Mouse (Mus musculus): ENCODE measurements around the gene Josd2. TPM values are rescaled to one million over a fixed set of nuclear protein-coding genes. Genes with fewer than 3 reads are reported as not detected.
A peak's percentile ranks its signal among the peaks of the same experiment; 100 is the strongest.

The Josd2 gene
- polyA plus RNA-seq, 1 experiment, result 233 TPM

DNA sequence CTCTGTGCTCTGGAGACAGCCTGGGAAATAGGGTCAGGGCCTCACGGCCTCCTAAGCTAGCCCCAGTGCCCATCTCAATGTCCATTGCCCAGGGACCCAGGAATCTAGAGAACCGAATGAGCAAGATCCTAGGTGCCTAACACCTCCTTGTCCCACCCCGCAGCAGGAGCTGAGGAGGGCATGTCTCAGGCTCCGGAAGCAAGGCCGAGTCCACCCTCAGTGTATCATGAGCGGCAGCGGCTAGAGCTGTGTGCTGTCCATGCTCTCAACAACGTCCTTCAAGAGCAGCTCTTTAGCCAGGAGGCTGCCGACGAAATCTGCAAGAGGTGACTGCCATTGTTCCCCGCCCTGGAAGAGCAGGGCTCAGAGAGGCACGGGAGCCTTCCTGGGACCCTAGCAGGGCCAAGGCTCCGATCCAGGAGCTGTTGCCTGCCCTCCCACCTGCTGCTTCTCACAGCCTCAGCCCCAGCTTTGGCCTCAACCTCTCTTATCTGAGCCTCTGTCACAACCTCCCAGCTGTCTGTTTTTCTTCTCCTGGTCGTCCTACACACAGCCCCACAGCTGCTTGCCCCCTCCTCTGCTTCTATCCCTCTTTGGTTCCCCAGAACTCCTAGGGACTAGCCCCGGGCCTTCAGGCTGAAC, 985 bp downstream of the Josd2 start:
- H3K4me2 ChIP-seq (ENCODE audit: low read depth), result peak overlapping the region; percentile 73
- H3K79me2 ChIP-seq (ENCODE audit: control insufficient read depth, insufficient read depth), result no peaks in the 10 kb centered on the region

DNA sequence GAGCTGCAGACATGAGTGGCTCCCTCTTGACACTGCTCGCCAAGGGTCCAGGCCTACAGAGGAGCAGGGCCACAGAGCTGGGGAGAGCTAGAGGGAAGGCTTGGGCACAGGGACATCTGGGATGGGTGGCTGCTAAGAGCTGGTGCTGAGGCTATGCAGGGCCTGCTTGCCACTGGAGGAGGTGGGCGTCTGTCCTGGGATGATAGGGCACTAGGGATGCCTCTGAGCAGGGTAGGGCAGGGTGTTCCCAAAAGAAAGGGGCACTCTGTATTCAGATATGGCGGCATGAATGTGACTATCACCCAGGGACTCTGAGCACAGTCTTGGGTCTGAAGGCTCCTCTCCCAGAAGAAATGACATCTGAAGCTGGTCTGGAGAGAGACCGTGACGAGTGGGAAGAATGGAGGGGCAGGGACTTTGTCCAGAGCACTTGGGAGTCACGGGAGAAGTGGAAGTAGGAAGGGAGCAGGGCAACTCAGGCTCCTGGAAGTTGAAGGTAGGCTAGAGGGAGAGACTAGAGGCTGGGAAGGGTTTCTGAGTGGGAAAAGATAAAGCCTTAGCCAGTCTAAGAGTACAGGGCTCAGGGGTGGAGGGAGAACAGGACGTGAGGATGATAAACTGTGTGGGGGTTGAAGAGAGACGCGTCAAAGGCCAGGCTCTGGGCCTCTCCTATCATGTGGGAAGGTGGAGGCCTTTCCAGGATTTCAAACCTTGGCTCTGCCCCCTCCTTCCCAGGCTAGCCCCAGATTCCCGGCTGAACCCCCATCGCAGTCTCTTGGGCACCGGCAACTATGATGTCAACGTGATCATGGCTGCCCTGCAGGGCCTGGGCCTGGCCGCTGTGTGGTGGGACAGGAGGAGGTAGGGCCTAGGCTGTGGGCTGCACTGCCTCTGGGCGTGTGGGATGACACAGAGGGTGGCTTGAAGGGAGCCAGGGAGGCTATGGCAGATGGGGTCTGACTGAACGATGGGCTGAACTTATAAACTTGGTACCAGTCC, 2.2 kb downstream of the Josd2 start:
- Histone ChIP-seq H3K79me2 (ENCODE audit: control insufficient read depth, insufficient read depth) (no peaks in the 10 kb centered on the region), H3ac (ENCODE audit: control insufficient read depth, insufficient read length) (no peak overlapping the region), H3K4me3 (peak overlapping the region; percentile 75), H3K27me3 (ENCODE audit: control insufficient read depth, insufficient read depth, insufficient read length) (no peaks in the 10 kb centered on the region), H3K36me3 (ENCODE audit: control insufficient read depth, insufficient read depth) (no peaks in the 10 kb centered on the region), H3K4me2 (ENCODE audit: low read depth) (peak overlapping the region; percentile 73)
- TF ChIP-seq TCF12 (IDR thresholded peaks at IDR 0.05; ENCODE audit: insufficient read depth, poor library complexity, severe bottlenecking) (no peak), POLR2AphosphoS2 (IDR thresholded peaks at IDR 0.05; ENCODE audit: insufficient read length, low read depth) (peak; percentile 40), POLR2A (IDR thresholded peaks at IDR 0.05; ENCODE audit: insufficient read length, low read depth) (peak; percentile 25)

More for the DNA sequence above, 985 bp downstream of the Josd2 start:
- peak; percentile 61 for TF ChIP-seq POLR2AphosphoS2 (IDR thresholded peaks at IDR 0.05; ENCODE audit: insufficient read length, low read depth)
- peak in 2 of 3 experiments; percentile 63 to 78 for TF ChIP-seq MYOG (IDR thresholded peaks at IDR 0.05; ENCODE audit: control insufficient read depth in 1 of 3, insufficient read depth in 1 of 3, insufficient read length in 2 of 3, low read depth in 2 of 3)
- TF ChIP-seq MYOD1 (IDR thresholded peaks at IDR 0.05; ENCODE audit: control insufficient read depth in 1 of 3, insufficient read length in 2 of 3, low read depth in 2 of 3), result peak in 2 of 3 experiments; percentile 29 to 65
- no peak for TF ChIP-seq USF1 (IDR thresholded peaks at IDR 0.05; ENCODE audit: low read depth)
- TF ChIP-seq SRF (IDR thresholded peaks at IDR 0.05; ENCODE audit: control insufficient read depth, insufficient read length, low read depth), result no peak
- peak overlapping the region; percentile 75 for H3K4me3 ChIP-seq
- H3ac ChIP-seq (ENCODE audit: control insufficient read depth, insufficient read length), result peak overlapping the region; percentile 1
- H3K27me3 ChIP-seq (ENCODE audit: control insufficient read depth, insufficient read depth, insufficient read length), result peaks cover 6% of the 10 kb centered on the region
- no peaks in the 10 kb centered on the region for H3K36me3 ChIP-seq (ENCODE audit: control insufficient read depth, insufficient read depth)

DNA sequence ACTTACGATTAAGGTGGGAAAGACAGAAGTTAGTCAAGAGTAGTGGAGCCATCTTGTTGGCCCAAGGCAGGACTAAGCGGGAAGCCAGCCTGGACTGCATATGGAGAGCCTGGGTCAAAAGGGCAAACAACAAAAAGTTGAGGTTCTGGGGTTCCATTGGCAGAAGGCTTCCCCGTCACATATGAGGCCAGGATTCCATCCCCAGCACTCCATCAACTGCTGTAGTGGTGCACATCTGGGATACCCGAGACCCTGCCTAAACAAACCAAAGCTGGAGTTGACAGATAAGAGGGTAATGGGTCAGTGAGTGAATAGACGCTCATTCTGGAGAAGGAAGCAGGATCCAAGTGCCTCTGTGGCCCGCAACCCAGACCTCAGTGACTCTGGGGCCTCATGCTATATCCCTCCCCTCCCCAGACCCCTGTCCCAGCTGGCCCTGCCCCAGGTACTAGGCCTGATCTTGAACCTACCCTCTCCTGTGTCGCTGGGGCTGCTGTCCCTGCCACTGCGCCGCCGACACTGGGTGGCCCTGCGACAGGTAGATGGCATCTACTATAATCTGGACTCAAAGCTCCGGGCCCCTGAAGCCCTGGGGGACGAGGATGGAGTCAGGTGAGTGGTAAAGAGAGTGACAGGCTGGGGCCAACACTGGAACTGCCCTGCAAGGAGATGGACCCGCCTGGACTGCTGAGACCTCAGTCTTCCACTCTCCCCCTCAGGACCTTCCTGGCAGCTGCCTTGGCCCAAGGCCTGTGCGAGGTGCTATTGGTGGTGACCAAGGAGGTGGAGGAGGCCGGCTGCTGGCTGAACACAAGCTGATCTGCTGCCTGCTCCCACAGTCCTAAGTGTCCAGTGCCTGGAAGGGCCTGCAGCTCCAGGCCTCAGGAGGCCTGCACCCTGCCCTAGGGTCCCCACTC, 3.2 kb downstream of the Josd2 start:
- H3ac ChIP-seq (ENCODE audit: control insufficient read depth, insufficient read length), result no peak overlapping the region
- no peaks in the 10 kb centered on the region for H3K36me3 ChIP-seq (ENCODE audit: control insufficient read depth, insufficient read depth)
- H3K27me3 ChIP-seq (ENCODE audit: control insufficient read depth, insufficient read depth, insufficient read length), result no peaks in the 10 kb centered on the region
- peak overlapping the region; percentile 34 for H3K4me2 ChIP-seq (ENCODE audit: low read depth)
- H3K79me2 ChIP-seq (ENCODE audit: control insufficient read depth, insufficient read depth), result no peaks in the 10 kb centered on the region
- TF ChIP-seq CEBPB (IDR thresholded peaks at IDR 0.05; ENCODE audit: insufficient read depth, poor library complexity, severe bottlenecking), result no peak
- no peak for TF ChIP-seq MAX (IDR thresholded peaks at IDR 0.05; ENCODE audit: low read depth)
- no peak for TF ChIP-seq SRF (IDR thresholded peaks at IDR 0.05; ENCODE audit: control insufficient read depth, insufficient read length, low read depth)
- TF ChIP-seq E2F4 (IDR thresholded peaks at IDR 0.05; ENCODE audit: insufficient read depth), result no peak
- peak; percentile 38 for TF ChIP-seq POLR2A (IDR thresholded peaks at IDR 0.05; ENCODE audit: insufficient read length, low read depth)
- TF ChIP-seq TCF12 (IDR thresholded peaks at IDR 0.05; ENCODE audit: insufficient read depth, poor library complexity, severe bottlenecking), result no peak
- peak; percentile 60 for TF ChIP-seq POLR2AphosphoS2 (IDR thresholded peaks at IDR 0.05; ENCODE audit: insufficient read length, low read depth)
- no peak for TF ChIP-seq TCF3 (IDR thresholded peaks at IDR 0.05; ENCODE audit: insufficient read length, low read depth)
- no peak for TF ChIP-seq REST (IDR thresholded peaks at IDR 0.05; ENCODE audit: insufficient read depth, insufficient read length)
- no peak for TF ChIP-seq USF1 (IDR thresholded peaks at IDR 0.05; ENCODE audit: low read depth)
- peak in 1 of 3 experiments; percentile 67 for TF ChIP-seq MYOG (IDR thresholded peaks at IDR 0.05; ENCODE audit: control insufficient read depth in 1 of 3, insufficient read depth in 1 of 3, insufficient read length in 2 of 3, low read depth in 2 of 3)
- peak in 2 of 3 experiments; percentile 9 to 56 for TF ChIP-seq MYOD1 (IDR thresholded peaks at IDR 0.05; ENCODE audit: control insufficient read depth in 1 of 3, insufficient read length in 2 of 3, low read depth in 2 of 3)
- H3K4me3 ChIP-seq, result no peak overlapping the region

DNA sequence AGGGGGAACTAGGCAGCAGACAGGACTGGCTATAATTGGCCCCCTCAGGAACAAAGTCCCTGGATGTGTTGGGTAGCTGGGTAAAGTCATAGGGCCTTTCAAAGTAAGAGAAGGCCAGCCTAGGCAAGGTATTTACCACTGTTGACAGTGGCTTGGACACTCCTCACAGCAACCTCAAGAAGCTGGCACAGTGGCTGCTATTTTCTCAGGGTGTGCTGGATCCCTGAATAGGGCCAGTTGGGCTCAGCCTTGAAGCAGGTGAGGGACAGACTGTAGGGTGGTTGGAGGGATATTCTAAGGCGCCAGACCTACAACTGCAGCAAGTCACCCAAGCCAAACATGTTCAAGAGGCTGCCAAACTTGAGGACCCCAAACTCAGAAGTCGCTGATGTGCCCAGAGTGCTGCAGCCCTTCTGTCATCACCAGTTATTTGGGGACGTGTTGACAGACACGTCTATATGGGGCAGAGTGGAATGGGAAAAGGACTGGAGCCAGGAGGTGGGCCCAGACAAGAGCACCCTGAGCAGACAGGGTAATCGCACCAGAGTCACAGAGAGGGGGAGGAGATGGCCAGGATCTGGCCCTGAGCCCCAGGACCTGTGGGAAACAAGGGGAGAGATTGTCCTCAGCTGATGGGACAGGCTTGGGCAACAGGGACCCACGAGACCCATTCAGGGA, 4.2 kb downstream of the Josd2 start:
- no peak overlapping the region for H3K4me2 ChIP-seq (ENCODE audit: low read depth)
- H3K79me2 ChIP-seq (ENCODE audit: control insufficient read depth, insufficient read depth), result no peaks in the 10 kb centered on the region
- H3K4me3 ChIP-seq, result no peak overlapping the region
- H3ac ChIP-seq (ENCODE audit: control insufficient read depth, insufficient read length), result no peak overlapping the region
- H3K27me3 ChIP-seq (ENCODE audit: control insufficient read depth, insufficient read depth, insufficient read length), result no peaks in the 10 kb centered on the region
- TF ChIP-seq MYOG (IDR thresholded peaks at IDR 0.05; ENCODE audit: control insufficient read depth in 1 of 3, insufficient read depth in 1 of 3, insufficient read length in 2 of 3, low read depth in 2 of 3) (peak in 1 of 3 experiments; percentile 51), MYOD1 (IDR thresholded peaks at IDR 0.05; ENCODE audit: control insufficient read depth in 1 of 3, insufficient read length in 2 of 3, low read depth in 2 of 3) (peak in 1 of 3 experiments; percentile 68), USF1 (IDR thresholded peaks at IDR 0.05; ENCODE audit: low read depth) (no peak), POLR2AphosphoS2 (IDR thresholded peaks at IDR 0.05; ENCODE audit: insufficient read length, low read depth) (peak; percentile 82)
- no peaks in the 10 kb centered on the region for H3K36me3 ChIP-seq (ENCODE audit: control insufficient read depth, insufficient read depth)

All from myocyte (in vitro differentiated cells).